Mouse (Mus musculus): ENCODE data around the gene Aplf. TPM values are rescaled to one million over a fixed set of nuclear protein-coding genes. Genes with fewer than 3 reads are reported as not detected.

The Aplf gene
- total RNA-seq, 1 experiment = 10.4 TPM

GRCm38 (mm10) chr6:87669894-87670588, 2.0 kb downstream of the Aplf start:
- Histone ChIP-seq H3K4me3 (ENCODE audit: insufficient read depth in 1 of 2, low read depth in 1 of 2, low read length in 2 of 2, poor library complexity in 1 of 2, severe bottlenecking in 1 of 2) (no peak overlapping the region), H3K9ac (ENCODE audit: insufficient read depth, low read depth, low read length, poor library complexity, severe bottlenecking) (no peak overlapping the region), H3K9me3 (ENCODE audit: control insufficient read depth, insufficient read depth, low read depth, low read length) (no peaks in the 10 kb centered on the region), H3K36me3 (ENCODE audit: control insufficient read depth, insufficient read depth, low read length, poor library complexity, severe bottlenecking) (no peaks in the 10 kb centered on the region), H3K27ac (ENCODE audit: insufficient read depth, low read depth, low read length, poor library complexity, severe bottlenecking) (no peak overlapping the region), H3K4me1 (ENCODE audit: control insufficient read depth in 2 of 2, insufficient read depth in 2 of 2, low read length in 2 of 2, poor library complexity in 1 of 2) (peaks cover 0 to 2% of the 10 kb centered on the region in 2 experiments; a peak in 1 of 4 replicates)
- no peak for TF ChIP-seq MAFK (IDR thresholded peaks at IDR 0.05; ENCODE audit: insufficient read depth, low read depth, low read length)
- no peak for TF ChIP-seq ZC3H11A (IDR thresholded peaks at IDR 0.05; ENCODE audit: borderline replicate concordance, low read depth, low read length)
- no peak for TF ChIP-seq ZNF384 (IDR thresholded peaks at IDR 0.05; ENCODE audit: low read depth, low read length)
- no peak for TF ChIP-seq CHD2 (IDR thresholded peaks at IDR 0.05; ENCODE audit: low read depth, low read length)
- TF ChIP-seq HCFC1 (IDR thresholded peaks at IDR 0.05; ENCODE audit: borderline replicate concordance, insufficient read depth, low read length) = no peak
- peak; percentile 56 for DNase-seq (ENCODE audit: low read depth, low spot score)
- in situ Hi-C loops (cut with MboI; ENCODE audit: low sequenced_read_pairs in 2 of 2, unreplicated experiment in 2 of 2) = no loop called here

- no peaks in the 10 kb centered on the region for H3K36me3 ChIP-seq (ENCODE audit: control insufficient read depth, insufficient read depth, low read length, poor library complexity, severe bottlenecking)
- no peak overlapping the region for H3K27ac ChIP-seq (ENCODE audit: insufficient read depth, low read depth, low read length, poor library complexity, severe bottlenecking)
- no peak overlapping the region for H3K9ac ChIP-seq (ENCODE audit: insufficient read depth, low read depth, low read length, poor library complexity, severe bottlenecking)
- peaks cover 0 to 2% of the 10 kb centered on the region in 2 experiments; a peak in 1 of 4 replicates for H3K4me1 ChIP-seq (ENCODE audit: control insufficient read depth in 2 of 2, insufficient read depth in 2 of 2, low read length in 2 of 2, poor library complexity in 1 of 2)
- in situ Hi-C loops (cut with MboI; ENCODE audit: low sequenced_read_pairs in 2 of 2, unreplicated experiment in 2 of 2) = no loop called here
- TF ChIP-seq ZNF384 (IDR thresholded peaks at IDR 0.05; ENCODE audit: low read depth, low read length) (no peak), MAFK (IDR thresholded peaks at IDR 0.05; ENCODE audit: insufficient read depth, low read depth, low read length) (no peak), ZC3H11A (IDR thresholded peaks at IDR 0.05; ENCODE audit: borderline replicate concordance, low read depth, low read length) (no peak), HCFC1 (IDR thresholded peaks at IDR 0.05; ENCODE audit: borderline replicate concordance, insufficient read depth, low read length) (no peak), CHD2 (IDR thresholded peaks at IDR 0.05; ENCODE audit: low read depth, low read length) (no peak)
- H3K4me3 ChIP-seq (ENCODE audit: insufficient read depth in 1 of 2, low read depth in 1 of 2, low read length in 2 of 2, poor library complexity in 1 of 2, severe bottlenecking in 1 of 2) = no peak overlapping the region
- no peak for DNase-seq (ENCODE audit: low read depth, low spot score)
- no peaks in the 10 kb centered on the region for H3K9me3 ChIP-seq (ENCODE audit: control insufficient read depth, insufficient read depth, low read depth, low read length)
Measured at GRCm38 (mm10) chr6:87668733-87669132, 3.3 kb downstream of the Aplf start.

GRCm38 (mm10) chr6:87667804-87668203, 4.2 kb downstream of the Aplf start:
- TF ChIP-seq HCFC1 (IDR thresholded peaks at IDR 0.05; ENCODE audit: borderline replicate concordance, insufficient read depth, low read length) = no peak
- no peak for TF ChIP-seq CHD2 (IDR thresholded peaks at IDR 0.05; ENCODE audit: low read depth, low read length)
- TF ChIP-seq ZNF384 (IDR thresholded peaks at IDR 0.05; ENCODE audit: low read depth, low read length) = no peak
- no peak for TF ChIP-seq MAFK (IDR thresholded peaks at IDR 0.05; ENCODE audit: insufficient read depth, low read depth, low read length)
- no peak overlapping the region for H3K27ac ChIP-seq (ENCODE audit: insufficient read depth, low read depth, low read length, poor library complexity, severe bottlenecking)
- no peaks in the 10 kb centered on the region for H3K9me3 ChIP-seq (ENCODE audit: control insufficient read depth, insufficient read depth, low read depth, low read length)
- peak; percentile 4 for DNase-seq (ENCODE audit: low read depth, low spot score)
- H3K4me3 ChIP-seq (ENCODE audit: insufficient read depth in 1 of 2, low read depth in 1 of 2, low read length in 2 of 2, poor library complexity in 1 of 2, severe bottlenecking in 1 of 2) = no peak overlapping the region
- H3K36me3 ChIP-seq (ENCODE audit: control insufficient read depth, insufficient read depth, low read length, poor library complexity, severe bottlenecking) = no peaks in the 10 kb centered on the region
- no peak overlapping the region for H3K9ac ChIP-seq (ENCODE audit: insufficient read depth, low read depth, low read length, poor library complexity, severe bottlenecking)
- in situ Hi-C loops (cut with MboI; ENCODE audit: low sequenced_read_pairs in 2 of 2, unreplicated experiment in 2 of 2) = no loop called here
- peaks cover 0 to 2% of the 10 kb centered on the region in 2 experiments; a peak in 1 of 4 replicates for H3K4me1 ChIP-seq (ENCODE audit: control insufficient read depth in 2 of 2, insufficient read depth in 2 of 2, low read length in 2 of 2, poor library complexity in 1 of 2)

- Histone ChIP-seq H3K27ac (ENCODE audit: insufficient read depth, low read depth, low read length, poor library complexity, severe bottlenecking) (no peak overlapping the region), H3K36me3 (ENCODE audit: control insufficient read depth, insufficient read depth, low read length, poor library complexity, severe bottlenecking) (no peaks in the 10 kb centered on the region)
- in situ Hi-C loops (cut with MboI; ENCODE audit: low sequenced_read_pairs in 2 of 2, unreplicated experiment in 2 of 2) = no loop called here
Measured at GRCm38 (mm10) chr6:87663445-87663844, 8.5 kb downstream of the Aplf start.

More at GRCm38 (mm10) chr6:87663445-87663844, 8.5 kb downstream of the Aplf start:
- no peaks in the 10 kb centered on the region for H3K9me3 ChIP-seq (ENCODE audit: control insufficient read depth, insufficient read depth, low read depth, low read length)
- H3K9ac ChIP-seq (ENCODE audit: insufficient read depth, low read depth, low read length, poor library complexity, severe bottlenecking) = no peak overlapping the region
- H3K4me1 ChIP-seq (ENCODE audit: control insufficient read depth in 2 of 2, insufficient read depth in 2 of 2, low read length in 2 of 2, poor library complexity in 1 of 2) = no peaks in the 10 kb centered on the region
- DNase-seq (ENCODE audit: low read depth, low spot score) = no peak
- no peak overlapping the region for H3K4me3 ChIP-seq (ENCODE audit: insufficient read depth in 1 of 2, low read depth in 1 of 2, low read length in 2 of 2, poor library complexity in 1 of 2, severe bottlenecking in 1 of 2)
- TF ChIP-seq MAFK (IDR thresholded peaks at IDR 0.05; ENCODE audit: insufficient read depth, low read depth, low read length) (no peak), ZNF384 (IDR thresholded peaks at IDR 0.05; ENCODE audit: low read depth, low read length) (no peak), ZC3H11A (IDR thresholded peaks at IDR 0.05; ENCODE audit: borderline replicate concordance, low read depth, low read length) (no peak)
